Mouse (Mus musculus) heart, postnatal 0 days (tissue): ENCODE measurements at regions not wholly inside any gene's neighbourhood (a gene's known extent, or its start where the extent isn't known, plus 50 kb on each side); places are given as distances from the start of the nearest gene placed in this dataset.

Experiments
- ATAC-seq: fragments of 200-750 bp; cut with Nextera tagmentation; 2 replicates; pipeline ENCODE4 v1.8.0; 2017; ENCODE audit warnings: low read depth, moderate number of reproducible peaks, moderate library complexity; ENCODE audit not compliant: insufficient read depth
- DNase-seq: peaks from one replicate; pipeline ENCODE4 v3.0.0-alpha.2; 2016; ENCODE audit warnings: low spot score
- H3K27ac ChIP-seq: fragments of 300-500 bp; sonication (generic); 2 replicates; pipeline ENCODE4 v1.5.1; 2014; ENCODE audit warnings: low read depth, mild to moderate bottlenecking
- H3K27me3 ChIP-seq: fragments of 300-500 bp; sonication (generic); 2 replicates; pipeline ENCODE4 v1.6.1; 2014; ENCODE audit warnings: low read length, mixed read lengths; ENCODE audit not compliant: control insufficient read depth, insufficient read depth
- H3K36me3 ChIP-seq: fragments of 300-500 bp; sonication (generic); replicated peaks from 2 replicates; pipeline ENCODE4 v1.6.1; 2014; ENCODE audit warnings: low read length, mixed read lengths; ENCODE audit not compliant: control insufficient read depth, insufficient read depth
- H3K4me1 ChIP-seq: fragments of 300-500 bp; sonication (generic); 2 replicates; pipeline ENCODE4 v1.6.1; 2014; ENCODE audit warnings: antibody characterized with exemption; ENCODE audit not compliant: control insufficient read depth, insufficient read depth
- H3K4me2 ChIP-seq: fragments of 300-500 bp; sonication (generic); 2 replicates; pipeline ENCODE4 v1.6.1; 2014; ENCODE audit warnings: low read depth, mild to moderate bottlenecking, low read length, moderate library complexity
- H3K4me3 ChIP-seq: fragments of 300-500 bp; sonication (generic); 2 replicates; pipeline ENCODE4 v1.5.1; 2014; ENCODE audit warnings: low read depth, low read length
- H3K9ac ChIP-seq: fragments of 300-500 bp; sonication (generic); replicated peaks from 2 replicates; pipeline ENCODE4 v1.6.1; 2014; ENCODE audit warnings: low read depth, low read length, mixed read lengths
- H3K9me3 ChIP-seq: fragments of 300-500 bp; sonication (generic); replicated peaks from 2 replicates; pipeline ENCODE4 v1.6.1; 2016; ENCODE audit warnings: low read length; ENCODE audit not compliant: control insufficient read depth
- CTCF ChIP-seq: IDR thresholded peaks from 2 replicates; pipeline ENCODE4 v1.5.1; 2016; ENCODE audit warnings: antibody characterized with exemption, control low read depth, low read depth
- EP300 ChIP-seq: IDR thresholded peaks from 2 replicates; pipeline ENCODE4 v1.6.1; 2016; ENCODE audit warnings: antibody characterized with exemption, low read depth
- WGBS: fragments of 180-500 bp; shearing (Covaris S2); extraction: QIAGEN DNeasy Blood & Tissue Kit; methylation state at CpG from one replicate; pipeline ENCODE4 v1.1.7; 2014; 5-methylcytosine and 5-hydroxymethylcytosine counted together

- H3K27me3 ChIP-seq, result no peaks in the 10 kb centered on the region
- H3K9ac ChIP-seq, result no peak overlapping the region
- H3K27ac ChIP-seq, result no peak overlapping the region
- DNase-seq, result no peak
- no peaks in the 10 kb centered on the region for H3K36me3 ChIP-seq
- H3K4me1 ChIP-seq, result no peaks in the 10 kb centered on the region
- no peaks in the 10 kb centered on the region for H3K9me3 ChIP-seq
- H3K4me3 ChIP-seq, result no peak overlapping the region
- no peak for ATAC-seq
- WGBS, result 65% methylated on average over 5 of the region's 5 CpGs
- no peak for TF ChIP-seq CTCF
- no peak for TF ChIP-seq EP300
- no peak overlapping the region for H3K4me2 ChIP-seq
These were observed 108.9 kb upstream of the Pot1a start for GRCm38 (mm10) chr6:25917852-25918465.

GRCm38 (mm10) chr6:25914122-25914521 is 105.1 kb upstream of the Pot1a start:
- no peak for TF ChIP-seq EP300
- TF ChIP-seq CTCF, result no peak
- Histone ChIP-seq H3K9ac (no peak overlapping the region), H3K36me3 (no peaks in the 10 kb centered on the region), H3K27ac (no peak overlapping the region), H3K4me3 (no peak overlapping the region), H3K4me2 (no peak overlapping the region), H3K9me3 (no peaks in the 10 kb centered on the region), H3K4me1 (no peaks in the 10 kb centered on the region), H3K27me3 (no peaks in the 10 kb centered on the region)
- 74% methylated on average over 2 of the region's 2 CpGs for WGBS
- ATAC-seq (no peak), DNase-seq (no peak)

- H3K9ac ChIP-seq, result no peak overlapping the region
- H3K27ac ChIP-seq, result no peak overlapping the region
- no peaks in the 10 kb centered on the region for H3K36me3 ChIP-seq
- no peak for ATAC-seq
- H3K4me3 ChIP-seq, result no peak overlapping the region
- no peak for DNase-seq
- H3K4me2 ChIP-seq, result no peak overlapping the region
- H3K4me1 ChIP-seq, result no peaks in the 10 kb centered on the region
- TF ChIP-seq EP300 (no peak), CTCF (no peak)
- no peaks in the 10 kb centered on the region for H3K27me3 ChIP-seq
- H3K9me3 ChIP-seq, result no peaks in the 10 kb centered on the region
These were observed 90.9 kb upstream of the Pot1a start for GRCm38 (mm10) chr6:25899944-25900343.

GRCm38 (mm10) chr6:25894454-25895250 is 85.6 kb upstream of the Pot1a start:
- H3K4me1 ChIP-seq, result no peaks in the 10 kb centered on the region
- DNase-seq (no peak), ATAC-seq (no peak)
- no peaks in the 10 kb centered on the region for H3K36me3 ChIP-seq
- no peak overlapping the region for H3K4me3 ChIP-seq
- no peak overlapping the region for H3K9ac ChIP-seq
- 53% methylated on average over 5 of the region's 5 CpGs for WGBS
- TF ChIP-seq EP300, result no peak
- TF ChIP-seq CTCF, result no peak; the same call in 1 of the 2 replicates
- no peaks in the 10 kb centered on the region for H3K9me3 ChIP-seq
- no peak overlapping the region for H3K4me2 ChIP-seq
- no peak overlapping the region for H3K27ac ChIP-seq
- no peaks in the 10 kb centered on the region for H3K27me3 ChIP-seq

- no peak overlapping the region for H3K4me2 ChIP-seq
- no peaks in the 10 kb centered on the region for H3K27me3 ChIP-seq
- no peak overlapping the region for H3K4me3 ChIP-seq
- H3K36me3 ChIP-seq, result no peaks in the 10 kb centered on the region
- WGBS, result 81% methylated on average over 3 of the region's 3 CpGs
- ATAC-seq (no peak), DNase-seq (no peak)
- no peak for TF ChIP-seq CTCF
- no peak for TF ChIP-seq EP300
- no peaks in the 10 kb centered on the region for H3K9me3 ChIP-seq
- no peak overlapping the region for H3K27ac ChIP-seq
- no peak overlapping the region for H3K9ac ChIP-seq
- no peaks in the 10 kb centered on the region for H3K4me1 ChIP-seq
These were observed 58.9 kb upstream of the Pot1a start for GRCm38 (mm10) chr6:25867922-25868321.
